Mouse (Mus musculus): ENCODE measurements around the gene Ptger4. TPM values are rescaled to one million over a fixed set of nuclear protein-coding genes. Genes with fewer than 3 reads are reported as not detected.

The Ptger4 gene
- polyA plus RNA-seq, 1 experiment from 2014 or later, result 4.0 TPM

Other genes starting within 250 kb of the Ptger4 start
- 0.19 TPM in 1 of 2 replicates, not detected in the other for gene C7, start 180.4 kb downstream of the Ptger4 start, polyA plus RNA-seq (2016; fragmentation: Nextera tagmentation; extraction: Ambion mirVana)
- gene Card6, start 135.6 kb downstream of the Ptger4 start, polyA plus RNA-seq (2016; fragmentation: Nextera tagmentation; extraction: Ambion mirVana), result 0.94 and 1.0 TPM in 2 replicates
- 537 and 548 TPM in 2 replicates for gene Rpl37, start 127.5 kb downstream of the Ptger4 start, polyA plus RNA-seq (2016; fragmentation: Nextera tagmentation; extraction: Ambion mirVana)
- gene Prkaa1, start 100.3 kb downstream of the Ptger4 start, polyA plus RNA-seq (2016; fragmentation: Nextera tagmentation; extraction: Ambion mirVana), result 17.2 and 17.8 TPM in 2 replicates
- 42.6 and 43.0 TPM in 2 replicates for gene Ttc33, start 58.7 kb downstream of the Ptger4 start, polyA plus RNA-seq (2016; fragmentation: Nextera tagmentation; extraction: Ambion mirVana)